Mouse (Mus musculus) thymus, postnatal 36 days (tissue): Measurements from ENCODE around the gene Map3k13.
"Not testable (repeated sequence)": the region's sequence is repeated elsewhere in the genome, so short reads cannot be mapped to it uniquely, and the experiment has no call there.

ENCODE experiments used
- DNase-seq, 2 experiments: peaks; one replicate each; pipeline ENCODE4 v3.0.0; 2022; ENCODE audit warnings: mixed read lengths in 2 of 2

Map3k13 gene

DNA sequence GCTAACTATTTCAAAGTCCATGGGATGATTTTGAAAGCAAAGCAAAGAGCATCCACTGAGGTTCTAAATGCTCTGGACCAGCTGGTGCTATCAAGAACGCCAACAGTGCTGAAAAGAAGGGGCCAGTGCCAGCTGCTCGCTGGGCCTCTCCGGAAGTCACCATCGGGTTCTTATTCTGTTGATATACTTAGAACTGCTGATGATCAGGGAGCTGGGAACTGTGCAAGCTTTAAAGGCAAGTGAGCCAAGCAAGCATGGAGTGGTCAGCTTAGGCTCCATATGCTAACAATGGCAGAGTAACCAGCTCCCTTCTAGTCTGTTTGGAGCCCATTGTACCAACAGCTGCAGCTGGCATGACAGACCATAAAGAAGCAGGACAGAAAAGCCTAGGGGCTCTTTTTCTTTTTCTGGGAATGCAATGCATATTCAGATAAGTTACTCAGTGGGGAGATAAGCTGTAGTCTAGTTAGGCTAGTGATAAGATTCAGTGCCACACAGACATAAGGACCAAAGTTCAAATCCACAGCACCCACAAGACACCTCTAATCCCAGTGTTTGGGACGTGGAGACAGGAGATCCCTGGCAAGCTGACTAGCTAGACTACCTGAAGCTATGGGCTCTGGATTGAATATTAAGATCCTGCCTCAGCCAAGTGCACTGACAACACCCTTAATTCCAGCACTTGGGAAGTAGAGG is 60.6 kb downstream of the Map3k13 start:
- no peak for DNase-seq

DNA sequence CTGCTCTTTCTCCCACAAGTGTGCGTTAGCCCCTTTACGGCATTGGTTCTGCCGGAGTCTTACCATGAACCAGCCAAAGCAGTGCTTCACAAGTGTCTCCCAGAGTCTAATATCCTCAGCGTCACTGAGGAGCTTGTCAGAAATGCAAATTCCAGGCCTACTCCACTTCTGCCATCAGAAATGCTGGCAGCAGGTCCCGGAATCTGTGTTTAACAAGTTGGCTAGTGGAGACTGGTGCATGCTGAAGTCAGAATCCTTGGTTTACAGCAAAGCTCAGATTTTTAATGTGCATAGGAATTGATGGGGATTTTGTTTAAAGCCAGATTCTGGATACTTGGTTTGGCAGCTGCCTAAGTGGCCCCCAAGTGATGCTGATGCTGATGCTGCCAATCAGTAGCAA is 62.0 kb downstream of the Map3k13 start:
- no peak for DNase-seq

DNA sequence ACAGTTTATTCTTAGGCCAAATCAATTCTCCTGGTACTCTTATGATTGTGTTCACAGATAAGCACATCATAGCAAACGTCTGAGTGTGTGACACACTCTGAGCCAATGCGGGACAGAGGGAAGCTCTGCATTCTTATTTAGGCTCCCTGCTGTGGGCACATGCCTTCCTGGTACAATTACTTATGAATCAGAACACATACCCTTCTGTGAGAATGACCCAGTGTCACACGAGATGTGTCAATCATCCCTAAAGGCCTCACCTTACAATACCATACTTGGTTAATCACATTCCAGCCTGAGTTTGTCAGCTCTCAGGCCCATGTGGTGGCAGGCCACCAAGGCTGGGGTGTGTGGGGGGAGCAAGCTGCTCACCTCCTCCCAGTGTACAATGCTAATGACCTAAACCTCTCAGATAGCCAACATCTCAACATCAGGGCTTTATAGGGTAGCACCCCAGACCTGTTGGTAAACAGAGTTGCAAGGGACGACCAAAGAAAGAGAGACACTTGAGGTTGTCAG is 63.0 kb downstream of the Map3k13 start:
- DNase-seq: no peak

DNA sequence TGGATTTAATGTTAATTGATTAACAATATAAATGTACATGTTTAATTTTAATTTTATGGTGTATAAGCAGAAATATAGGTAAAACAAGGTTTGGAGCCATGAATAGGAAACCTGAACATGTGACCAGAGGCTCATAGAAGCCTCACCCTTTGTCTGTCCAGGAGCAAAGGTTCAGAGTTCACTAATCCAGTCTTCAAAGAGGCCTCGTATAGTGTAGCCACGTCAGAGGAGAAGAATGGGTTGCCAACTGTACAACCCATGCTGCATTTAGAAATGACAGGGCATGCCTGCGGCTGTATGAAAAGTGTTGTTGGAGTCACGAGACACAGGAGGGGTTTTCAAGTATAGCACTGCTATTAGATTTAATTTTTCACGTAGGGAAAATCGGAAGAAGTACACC is 64.0 kb downstream of the Map3k13 start:
- no peak for DNase-seq

DNA sequence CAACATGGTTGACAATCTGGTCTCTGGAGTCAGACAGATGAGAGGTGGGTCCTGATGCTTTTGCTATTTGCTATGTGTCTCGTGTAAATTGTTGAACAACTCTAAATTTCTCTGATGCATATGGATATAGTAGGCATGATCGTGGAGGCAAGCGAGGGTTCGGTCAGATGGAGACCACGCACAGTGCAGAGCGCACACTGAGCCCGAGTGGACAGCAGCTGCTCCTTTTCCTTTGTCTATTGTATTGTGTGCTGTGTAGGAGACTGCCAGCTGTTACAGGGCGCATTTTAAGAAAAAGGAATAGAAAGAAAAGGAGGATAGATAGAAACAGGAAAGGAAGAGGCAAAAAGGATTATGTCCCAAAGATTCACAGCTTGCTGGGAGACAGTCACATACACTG is 64.7 kb downstream of the Map3k13 start:
- DNase-seq: no peak

- DNase-seq: no peak
Measured at GRCm38 (mm10) chr16:21862448-21862847, 68.3 kb downstream of the Map3k13 start.

DNA sequence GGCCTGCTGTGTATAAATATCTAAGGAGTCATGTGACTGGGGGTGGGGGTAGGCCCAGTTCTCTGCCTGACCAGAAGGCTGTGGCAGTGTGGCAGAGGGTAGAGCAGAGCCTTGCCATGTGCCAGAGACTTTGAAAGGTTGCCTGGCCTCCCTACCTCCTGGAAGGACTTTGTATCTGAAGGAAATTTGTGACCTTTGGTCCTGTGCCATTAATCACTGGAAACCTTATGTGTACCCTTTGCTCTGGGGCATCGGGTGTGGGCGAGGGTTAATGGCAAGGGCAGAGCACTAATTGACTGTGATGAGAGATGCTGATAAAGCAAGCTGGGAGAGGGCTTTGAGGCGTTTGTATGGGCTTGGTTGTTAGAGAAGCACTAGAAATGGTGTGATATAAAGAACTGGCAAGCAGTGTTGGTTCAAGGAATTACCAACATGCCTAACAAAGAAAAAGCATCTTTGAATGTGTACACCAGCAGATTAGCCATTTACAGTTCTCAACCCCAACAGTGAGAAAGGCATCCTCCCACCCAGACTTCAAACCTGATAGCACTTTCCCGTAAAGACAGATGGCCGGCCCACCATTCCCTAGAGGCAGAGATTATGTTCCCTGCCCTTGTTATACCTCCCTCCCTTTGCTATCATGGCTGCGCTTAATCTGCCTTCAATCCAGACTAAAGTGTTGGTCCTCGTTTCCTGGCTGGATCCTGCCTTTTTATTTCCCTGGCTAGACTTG is 71.3 kb downstream of the Map3k13 start:
- no peak for DNase-seq

DNA sequence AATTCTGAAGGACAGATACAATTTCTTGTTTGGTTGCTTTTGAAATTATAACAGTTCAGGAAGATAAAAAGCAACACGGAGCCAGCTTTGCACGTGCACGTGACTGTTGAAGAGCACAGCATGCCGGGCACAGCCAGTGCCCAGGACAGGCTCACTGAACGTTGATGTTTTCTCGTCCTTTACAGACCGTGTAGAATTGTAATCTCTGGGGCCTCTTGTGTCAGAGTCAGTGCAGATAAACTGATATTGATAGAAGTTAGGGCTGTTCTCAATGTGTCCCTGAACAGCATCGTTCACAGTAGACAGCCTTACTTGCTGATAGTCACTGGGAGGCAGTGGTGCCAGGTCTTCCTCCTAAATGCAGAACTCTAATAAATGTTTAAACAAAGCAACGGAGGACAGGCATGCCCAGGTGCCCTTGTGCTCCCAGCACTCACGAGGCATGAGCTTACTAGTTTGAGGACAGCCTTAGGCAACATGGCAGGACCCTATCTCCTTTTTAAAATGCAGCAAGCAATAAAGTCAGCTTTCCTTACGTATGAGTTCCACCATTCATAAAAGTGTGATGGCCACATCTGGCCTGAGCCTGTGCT is 71.9 kb downstream of the Map3k13 start:
- no peak for DNase-seq

DNA sequence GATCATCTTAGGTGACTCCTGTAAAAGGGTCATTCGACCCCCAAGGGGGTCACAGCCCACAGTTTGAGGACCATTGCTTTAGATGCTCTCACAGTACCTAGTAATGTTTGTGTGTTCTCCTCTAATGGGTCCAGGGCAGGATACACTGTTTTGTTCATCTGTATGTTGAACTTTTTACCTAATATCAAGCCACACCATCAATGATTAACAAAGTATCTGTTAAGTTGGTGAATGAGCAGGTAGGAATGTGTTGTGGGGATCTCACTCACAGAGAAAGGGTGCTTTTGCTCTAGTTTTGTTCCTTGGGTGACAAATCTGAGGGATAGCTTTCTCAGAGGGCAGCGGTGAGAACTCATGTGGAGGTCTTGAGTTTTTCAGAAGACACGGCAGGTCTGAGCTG is 73.6 kb downstream of the Map3k13 start:
- DNase-seq: no peak

- no peak for DNase-seq
Measured at GRCm38 (mm10) chr16:21868651-21869050, 74.5 kb downstream of the Map3k13 start.

DNA sequence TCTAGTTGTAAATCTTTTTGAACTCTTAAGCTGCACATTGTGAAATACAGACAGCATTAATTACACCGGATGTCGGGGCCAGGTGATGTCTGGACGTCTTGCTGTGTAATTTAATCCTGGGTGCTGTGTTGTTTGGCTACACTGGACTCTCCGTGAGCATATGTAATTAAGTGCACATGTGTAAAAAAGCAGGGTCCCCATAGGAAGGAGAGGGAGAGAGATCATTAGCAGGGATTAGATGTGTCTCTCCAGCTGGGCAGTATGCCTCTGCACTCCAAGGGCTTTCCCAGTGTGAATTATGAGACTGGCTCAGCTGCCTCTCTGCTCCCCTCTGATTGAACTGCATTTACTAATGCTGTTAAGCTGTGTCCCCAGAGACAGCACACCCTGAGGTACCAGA is 75.7 kb downstream of the Map3k13 start:
- DNase-seq: no peak

GRCm38 (mm10) chr16:21877735-21878134 is 83.6 kb downstream of the Map3k13 start:
- DNase-seq: no peak

DNA sequence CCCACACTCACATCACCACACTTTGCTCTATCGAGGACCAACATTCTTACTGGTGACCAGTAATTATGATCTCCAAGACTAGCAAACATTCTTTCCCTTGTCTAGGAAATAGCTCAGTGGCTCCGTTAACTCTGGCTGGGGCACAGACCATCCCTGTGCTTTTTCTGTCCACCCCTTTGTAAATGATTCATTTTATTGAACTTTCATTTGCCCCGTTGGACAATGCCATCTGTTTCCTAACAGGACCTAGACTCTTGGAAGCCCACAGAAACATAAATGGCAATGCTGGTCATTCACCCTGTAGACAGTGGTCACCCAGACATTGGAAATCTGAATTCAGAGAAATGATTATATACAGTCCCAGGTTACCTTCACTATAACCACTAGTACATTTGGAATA is 84.7 kb downstream of the Map3k13 start:
- no peak for DNase-seq

- no peak for DNase-seq
Measured at GRCm38 (mm10) chr16:21881181-21881580, 87.0 kb downstream of the Map3k13 start.

- DNase-seq: no peak
Measured at GRCm38 (mm10) chr16:21881582-21882259, 87.6 kb downstream of the Map3k13 start.

GRCm38 (mm10) chr16:21887601-21888000 is 93.5 kb downstream of the Map3k13 start:
- no peak for DNase-seq

GRCm38 (mm10) chr16:21893890-21894289 is 99.7 kb downstream of the Map3k13 start:
- no peak for DNase-seq

DNA sequence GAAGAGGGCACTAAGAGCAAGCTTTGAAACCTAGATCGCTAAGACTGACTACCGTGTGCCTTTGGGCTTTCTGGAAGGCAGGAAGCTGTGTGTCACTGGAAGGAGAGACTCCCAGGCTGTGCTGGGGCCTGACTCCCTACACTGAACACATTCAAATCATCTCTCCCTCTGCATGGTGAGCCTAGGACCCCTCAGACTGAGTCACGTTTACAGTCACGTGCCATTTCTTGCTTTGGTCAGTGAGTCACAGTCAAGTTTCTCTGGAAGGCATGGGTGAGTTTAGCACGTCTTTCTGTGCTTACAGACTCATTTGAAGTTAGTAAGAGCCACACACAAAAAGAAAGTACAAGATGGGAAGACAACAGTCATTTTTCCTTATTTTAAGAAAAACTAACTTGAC is 107.1 kb downstream of the Map3k13 start:
- no peak for DNase-seq

GRCm38 (mm10) chr16:21904636-21905035 is 110.5 kb downstream of the Map3k13 start:
- no peak for DNase-seq

DNA sequence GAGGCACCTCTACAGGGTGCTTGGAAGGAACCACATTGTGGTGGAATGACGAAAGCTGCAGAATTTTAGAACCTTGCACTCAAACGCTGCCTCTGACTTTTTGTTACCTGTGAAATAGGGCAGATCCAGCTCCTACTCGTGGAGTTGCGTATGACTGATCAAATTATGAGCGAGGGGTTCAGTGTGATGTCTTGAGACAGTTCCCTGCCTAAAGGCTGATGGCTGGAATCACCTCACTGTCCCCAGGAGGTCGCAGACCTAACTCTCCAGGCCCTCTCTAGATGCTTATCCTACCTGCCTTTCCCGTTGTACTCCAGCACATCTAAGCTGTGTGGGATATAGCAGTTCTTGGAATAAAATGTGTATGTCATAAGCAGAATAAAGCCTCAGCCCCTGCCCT is 111.8 kb downstream of the Map3k13 start:
- DNase-seq: no peak

DNA sequence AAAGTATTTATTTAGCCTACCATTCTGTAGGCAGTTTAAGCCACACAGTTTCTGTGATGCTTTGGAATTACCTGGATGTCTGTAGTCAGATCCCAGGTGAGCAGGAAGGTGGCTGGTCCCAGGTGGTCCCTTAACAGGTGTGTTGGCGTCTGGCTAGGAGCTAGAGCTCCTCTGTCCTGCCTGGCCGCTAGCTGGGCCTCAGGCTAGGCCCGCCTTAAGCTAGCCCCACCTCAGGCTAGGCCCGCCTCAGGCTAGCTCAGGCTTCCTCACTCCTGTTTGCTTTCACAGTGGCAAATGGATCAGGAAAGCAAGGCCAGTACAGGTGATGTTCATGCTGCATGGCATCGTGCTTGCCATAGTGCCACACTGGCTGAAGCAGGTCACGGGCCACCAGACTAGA is 112.8 kb downstream of the Map3k13 start:
- DNase-seq: no peak

DNA sequence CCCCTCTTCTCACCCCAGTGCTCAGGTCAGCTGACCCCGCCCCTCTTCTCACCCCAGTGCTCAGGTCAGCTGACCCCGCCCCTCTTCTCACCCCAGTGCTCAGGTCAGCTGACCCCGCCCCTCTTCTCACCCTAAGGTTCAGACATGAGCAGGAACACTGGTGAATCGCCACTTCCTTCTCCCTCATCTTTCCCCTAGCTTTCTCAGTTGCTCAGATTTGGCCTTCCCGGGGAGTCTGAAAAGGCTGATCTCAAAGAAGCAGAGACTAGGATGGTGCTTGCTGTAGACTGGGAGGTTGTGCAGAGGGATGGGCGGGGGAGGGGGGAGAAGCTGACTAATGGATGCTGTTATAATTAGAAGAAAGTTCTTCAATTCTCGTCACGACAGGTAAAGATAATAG is 114.8 kb downstream of the Map3k13 start:
- DNase-seq: not testable (repeated sequence)

GRCm38 (mm10) chr16:21913347-21913746 is 119.2 kb downstream of the Map3k13 start:
- no peak for DNase-seq
